Mouse (Mus musculus) urinary bladder, adult 18-20 months (tissue): Measurements from ENCODE around the gene Atg7.

Experiments
- DNase-seq, 2 experiments: peaks; one replicate each; pipeline ENCODE4 v3.0.0; 2022; ENCODE audit warnings: low spot score in 2 of 2, mixed read lengths in 2 of 2

The Atg7 gene

GRCm38 (mm10) chr6:114782486-114782885, 139.6 kb downstream of the Atg7 start:
- no peak for DNase-seq

- no peak for DNase-seq
Observed at GRCm38 (mm10) chr6:114786461-114786860, 143.6 kb downstream of the Atg7 start.

GRCm38 (mm10) chr6:114787606-114788005, 144.7 kb downstream of the Atg7 start:
- no peak for DNase-seq

- no peak for DNase-seq
Observed at GRCm38 (mm10) chr6:114788663-114789062, 145.8 kb downstream of the Atg7 start.

GRCm38 (mm10) chr6:114790084-114790483, 147.2 kb downstream of the Atg7 start:
- no peak for DNase-seq

- no peak for DNase-seq
Observed at GRCm38 (mm10) chr6:114790902-114791301, 148.0 kb downstream of the Atg7 start.

- DNase-seq: no peak
Observed at GRCm38 (mm10) chr6:114791846-114792245, 148.9 kb downstream of the Atg7 start.

GRCm38 (mm10) chr6:114794706-114795105, 151.8 kb downstream of the Atg7 start:
- DNase-seq: no peak

- DNase-seq: no peak
Observed at GRCm38 (mm10) chr6:114795706-114796325, 152.9 kb downstream of the Atg7 start.

GRCm38 (mm10) chr6:114797901-114798300, 155.0 kb downstream of the Atg7 start:
- DNase-seq: no peak

- no peak for DNase-seq
Observed at GRCm38 (mm10) chr6:114798715-114799114, 155.8 kb downstream of the Atg7 start.

- no peak for DNase-seq
Observed at GRCm38 (mm10) chr6:114800291-114800965, 157.5 kb downstream of the Atg7 start.

GRCm38 (mm10) chr6:114803915-114804535, 161.1 kb downstream of the Atg7 start:
- no peak for DNase-seq

- DNase-seq: no peak
Observed at GRCm38 (mm10) chr6:114804866-114805265, 162.0 kb downstream of the Atg7 start.

GRCm38 (mm10) chr6:114805927-114806326, 163.0 kb downstream of the Atg7 start:
- DNase-seq: no peak

GRCm38 (mm10) chr6:114807474-114807873, 164.6 kb downstream of the Atg7 start:
- no peak for DNase-seq

GRCm38 (mm10) chr6:114808654-114809430, 165.9 kb downstream of the Atg7 start:
- no peak for DNase-seq

GRCm38 (mm10) chr6:114809431-114809811, 166.5 kb downstream of the Atg7 start:
- no peak for DNase-seq

GRCm38 (mm10) chr6:114812322-114812721, 169.4 kb downstream of the Atg7 start:
- DNase-seq: peak in 1 of 2 experiments; percentile 27

- no peak for DNase-seq
Observed at GRCm38 (mm10) chr6:114812779-114813178, 169.9 kb downstream of the Atg7 start.

GRCm38 (mm10) chr6:114814199-114814881, 171.4 kb downstream of the Atg7 start:
- no peak for DNase-seq
